Mouse (Mus musculus) CD4-positive helper T cell, adult 2 months (primary cell): ENCODE results near the gene H2-Eb2.
A peak's percentile ranks its signal among the peaks of the same experiment; 100 is the strongest.

Experiments used
- DNase-seq: peaks from one replicate; pipeline ENCODE4 v3.0.0-alpha.2; 2012; ENCODE audit warnings: low read depth, missing footprints, low spot score

H2-Eb2 gene

DNA sequence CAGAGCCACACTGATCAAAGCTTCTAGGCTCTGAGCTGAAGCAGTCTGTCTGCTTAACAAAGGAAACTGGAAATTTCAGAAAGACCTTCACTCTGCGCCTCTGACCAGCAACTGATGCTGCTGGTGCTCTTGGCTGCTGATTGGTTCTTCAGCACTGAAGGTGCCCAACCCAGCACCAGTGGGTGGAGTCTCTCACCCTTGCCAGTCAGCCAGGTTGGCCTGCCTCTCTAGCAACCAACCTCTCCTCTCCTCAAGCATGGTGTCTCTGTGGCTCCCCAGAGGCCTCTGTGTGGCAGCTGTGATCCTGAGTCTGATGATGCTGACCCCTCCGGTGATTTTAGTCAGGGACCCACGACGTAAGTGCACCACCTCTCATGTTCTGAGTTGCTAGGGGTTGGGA, at the start of gene H2-Eb2:
Gene H2-Eb2 (plus strand): TSS at position 230 of the 400 bp plus-strand sequence.
- DNase-seq = no peak

DNA sequence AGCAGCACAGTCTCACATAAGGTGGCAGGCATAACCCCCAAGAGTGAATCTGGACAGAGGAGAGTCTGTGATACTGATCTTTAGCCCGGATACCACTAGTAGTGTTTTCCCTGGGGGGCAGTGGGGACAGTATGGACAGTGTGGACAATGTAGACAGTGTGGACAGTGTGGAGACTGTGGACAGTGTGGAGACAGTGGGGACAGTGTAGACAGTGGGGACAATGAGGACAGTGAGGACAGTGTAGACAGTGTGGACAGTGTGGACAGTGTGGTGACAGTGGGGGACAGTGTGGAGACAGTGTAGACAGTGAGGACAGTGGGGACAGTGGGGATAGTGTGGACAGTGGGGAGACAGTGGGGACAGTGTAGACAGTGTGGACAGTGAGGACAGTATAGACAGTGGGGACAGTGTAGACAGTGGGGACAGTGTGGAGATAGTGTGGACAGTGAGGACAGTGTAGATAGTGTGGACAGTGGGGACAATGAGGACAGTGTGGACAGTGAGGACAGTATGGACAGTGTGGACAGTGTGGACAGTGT, 44.9 kb upstream of the H2-Eb2 start:
- DNase-seq = no peak

DNA sequence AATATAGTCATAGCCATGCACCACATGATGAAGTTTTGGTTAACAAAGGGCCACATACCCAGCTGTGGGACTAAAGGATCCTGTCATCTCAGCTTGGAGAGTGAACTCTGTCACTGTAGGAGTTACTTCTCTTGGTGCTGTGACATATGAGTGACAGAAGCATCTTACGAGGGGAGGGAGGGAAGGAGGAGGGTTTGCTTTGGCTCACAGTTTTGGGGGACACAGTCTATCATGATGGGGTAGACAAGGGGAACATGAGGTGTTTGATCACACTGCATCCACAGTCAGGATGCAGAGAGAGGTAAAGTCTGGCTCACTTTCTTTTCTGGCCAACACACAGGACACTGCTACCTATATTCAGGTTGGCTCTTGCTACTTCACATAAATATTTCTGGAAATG, 43.6 kb upstream of the H2-Eb2 start:
- DNase-seq = no peak

DNA sequence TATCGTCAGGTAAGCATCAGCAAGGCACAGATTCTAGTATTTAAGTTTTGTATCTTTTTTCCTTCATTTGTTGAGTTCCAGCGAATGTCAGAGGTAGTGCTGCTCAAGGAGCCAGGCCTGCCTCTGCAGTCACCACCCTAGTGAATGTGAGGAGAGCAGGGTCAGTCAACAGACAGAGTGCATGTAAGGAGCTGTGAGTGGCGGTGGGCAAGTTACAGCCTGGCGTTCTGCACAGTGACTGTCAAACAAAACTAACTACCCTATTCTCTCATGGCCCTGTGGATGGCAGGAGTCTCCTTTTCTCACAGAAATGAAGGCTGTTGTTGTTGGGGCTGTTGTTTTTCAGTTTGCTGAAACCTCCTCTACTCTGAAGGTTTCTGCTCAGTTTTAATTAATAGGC, 40.1 kb upstream of the H2-Eb2 start:
- DNase-seq = no peak

DNA sequence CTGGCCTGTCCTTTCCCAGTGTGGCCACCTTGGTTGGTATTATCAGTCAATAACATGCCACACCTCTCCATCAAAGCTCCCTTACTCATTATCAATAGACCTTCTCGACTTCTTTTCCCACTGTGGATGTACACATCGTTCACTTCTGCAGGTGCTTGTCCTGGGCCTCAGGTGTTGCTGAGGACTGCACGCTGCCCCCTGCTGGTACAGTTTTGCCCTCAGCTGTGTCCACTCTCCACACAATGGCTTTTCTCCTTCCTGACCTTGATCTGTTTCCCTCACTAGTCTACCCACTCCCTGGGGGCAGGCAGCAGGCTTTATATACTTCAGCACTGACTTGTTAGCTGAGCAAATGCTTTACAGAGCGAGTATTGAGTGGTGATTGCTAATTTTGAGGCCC, 39.6 kb upstream of the H2-Eb2 start:
- peak; percentile 51 for DNase-seq

DNA sequence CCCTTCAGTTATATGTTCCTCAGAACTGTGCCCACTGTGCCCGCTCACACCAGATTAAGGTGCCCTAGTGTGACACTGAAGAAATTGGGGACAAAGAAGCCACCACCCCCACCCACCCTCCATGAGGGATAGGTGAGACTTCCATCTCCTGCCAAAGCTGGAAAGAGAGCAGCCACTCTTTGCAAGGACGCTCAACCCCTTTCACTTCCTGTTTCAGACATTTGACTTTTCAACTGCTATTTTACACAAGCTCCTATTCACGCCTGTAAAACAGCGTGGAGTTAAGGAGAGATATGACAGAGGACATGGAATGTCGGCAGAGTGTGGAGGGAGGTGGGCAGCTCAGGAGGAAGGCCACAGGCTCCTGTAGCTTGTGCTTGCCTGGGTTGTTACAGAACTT, 39.0 kb upstream of the H2-Eb2 start:
- no peak for DNase-seq

DNA sequence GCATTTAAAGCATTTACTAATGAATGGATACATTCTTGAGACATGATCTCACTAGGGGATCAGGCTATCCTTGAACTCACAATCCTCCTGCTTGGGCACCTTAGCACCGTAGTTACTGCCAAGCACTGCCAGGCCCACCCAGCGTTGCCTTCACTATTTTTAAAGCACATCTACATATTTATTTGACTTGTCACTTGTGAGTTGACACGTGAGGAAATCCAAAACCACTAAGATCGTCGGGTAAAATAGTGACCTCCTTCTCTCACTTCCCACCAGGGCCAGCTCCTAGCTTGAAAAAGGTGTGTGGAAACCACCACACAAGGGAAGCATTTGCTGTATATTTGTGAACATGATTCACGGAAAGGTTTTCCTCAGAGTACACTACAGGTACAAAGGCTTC, 38.5 kb upstream of the H2-Eb2 start:
- DNase-seq = no peak

DNA sequence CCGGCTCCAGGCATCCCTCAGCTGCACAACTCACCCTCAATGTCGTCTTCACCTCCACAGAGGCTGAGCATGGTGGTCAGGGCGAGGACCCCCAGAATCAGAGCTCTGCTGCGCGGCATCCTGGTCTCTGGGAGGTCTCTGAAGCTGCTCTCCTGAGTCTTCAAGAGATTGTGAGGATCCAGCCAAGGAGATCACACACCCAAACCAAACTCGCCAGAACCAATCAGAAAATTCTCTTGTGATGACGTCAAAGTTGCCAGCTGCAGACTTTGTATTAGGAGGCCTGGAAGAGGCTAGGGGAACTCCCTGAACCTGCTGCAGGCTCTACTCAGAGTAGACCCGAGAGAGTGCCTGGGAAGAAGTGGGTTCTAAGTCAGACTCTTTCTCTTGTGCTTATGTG, 37.8 kb upstream of the H2-Eb2 start, which contains the start of gene H2-Aa:
Gene H2-Aa (minus strand): TSS at position 176 of the 400 bp plus-strand sequence.
- DNase-seq = peak; percentile 90

DNA sequence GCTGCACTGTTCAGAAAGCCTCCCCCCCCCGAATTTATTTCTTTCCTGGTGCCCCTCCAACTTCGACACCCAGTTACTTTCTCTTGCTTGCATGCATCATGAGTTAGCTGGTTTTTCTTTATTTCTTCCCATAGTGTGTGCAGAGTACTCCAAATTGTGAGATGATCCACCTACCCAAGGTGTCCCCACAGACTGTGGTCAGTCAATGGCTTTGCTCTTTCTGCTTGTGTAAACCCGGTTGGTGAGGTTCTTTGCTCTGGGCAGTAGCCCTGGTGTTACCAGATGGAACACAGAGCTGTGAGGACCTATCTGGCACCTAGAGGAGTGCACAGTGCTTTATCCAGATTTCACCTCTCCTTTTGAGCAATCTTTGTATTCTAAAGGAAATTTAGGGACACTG, 37.3 kb upstream of the H2-Eb2 start:
- DNase-seq = no peak

DNA sequence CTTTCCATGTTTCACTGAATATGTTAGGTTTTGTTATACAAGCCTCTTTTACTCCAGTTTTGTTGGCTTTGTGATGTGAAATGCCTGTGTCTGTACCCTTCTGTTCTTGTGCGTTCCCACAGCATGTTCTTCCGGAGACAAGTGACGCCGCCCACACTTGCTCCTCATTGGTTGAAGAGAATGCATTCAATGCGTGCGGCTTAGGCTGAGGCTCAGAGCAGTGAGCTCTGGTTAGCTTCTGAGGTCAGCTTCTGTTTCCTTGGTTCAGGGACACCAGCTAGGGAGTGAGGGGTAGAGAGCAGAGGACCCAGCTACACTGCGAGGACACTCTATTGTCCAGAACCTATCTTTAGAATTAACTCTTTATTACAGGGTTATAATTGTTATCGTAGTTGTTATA, 33.9 kb upstream of the H2-Eb2 start:
- peak; percentile 86 for DNase-seq

DNA sequence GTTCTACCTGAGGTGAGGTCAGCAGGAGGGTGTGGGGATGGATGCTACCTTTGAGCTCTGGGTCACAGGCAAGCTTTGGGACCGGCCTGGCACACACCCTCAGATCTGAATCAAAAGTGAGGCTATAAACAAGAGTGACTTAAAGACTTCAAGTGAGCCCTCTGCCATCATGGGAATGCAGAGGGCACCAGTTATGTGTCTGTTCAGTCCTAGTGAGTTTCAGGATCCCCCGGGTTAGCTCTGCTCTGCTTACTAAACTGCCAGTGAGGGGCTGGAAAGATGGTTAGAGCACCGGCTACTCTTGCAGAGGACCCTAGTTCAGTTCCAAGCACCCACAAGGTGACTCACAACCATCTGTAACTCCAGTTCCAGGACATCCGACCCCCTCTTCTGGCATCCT, 32.9 kb upstream of the H2-Eb2 start:
- no peak for DNase-seq

DNA sequence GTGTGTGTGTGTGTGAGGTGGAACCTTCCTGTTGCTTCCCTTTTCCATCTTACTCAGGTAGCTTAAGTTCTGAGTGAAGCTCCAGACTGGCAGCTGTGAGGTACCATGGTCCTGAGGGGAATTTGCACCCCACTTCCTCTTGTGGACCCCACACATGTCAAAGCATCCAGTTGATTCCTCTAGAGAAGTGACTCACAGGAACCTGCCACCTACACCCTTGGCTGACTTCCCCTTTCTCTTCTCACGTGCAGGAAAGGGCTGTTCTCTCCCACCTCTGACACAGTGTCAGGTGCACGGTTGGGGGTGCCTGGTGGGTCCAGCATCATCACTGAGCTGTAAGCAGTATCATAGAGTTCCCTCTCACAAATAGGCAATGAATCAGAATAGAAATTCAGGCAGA, 31.9 kb upstream of the H2-Eb2 start:
- DNase-seq = peak; percentile 53

DNA sequence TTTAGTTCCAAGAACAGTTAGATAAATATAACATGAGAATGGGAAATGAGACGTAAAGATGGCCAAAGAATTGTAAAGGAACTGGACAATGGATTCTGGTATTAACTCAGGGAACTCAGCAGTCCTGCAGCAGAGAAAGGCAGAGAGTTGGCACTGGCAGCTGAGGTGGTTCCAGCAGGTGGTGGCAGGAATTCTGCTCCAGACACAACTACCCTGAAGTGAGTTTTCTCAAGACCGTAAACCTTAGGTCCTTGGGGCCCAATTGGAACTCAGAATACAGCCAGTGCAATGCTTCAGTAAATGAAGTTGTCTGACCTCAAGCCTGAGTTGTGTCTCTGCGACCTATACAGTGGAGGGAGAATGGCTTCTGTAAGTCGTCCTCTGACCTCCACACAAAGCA, 31.2 kb upstream of the H2-Eb2 start:
- DNase-seq = no peak

DNA sequence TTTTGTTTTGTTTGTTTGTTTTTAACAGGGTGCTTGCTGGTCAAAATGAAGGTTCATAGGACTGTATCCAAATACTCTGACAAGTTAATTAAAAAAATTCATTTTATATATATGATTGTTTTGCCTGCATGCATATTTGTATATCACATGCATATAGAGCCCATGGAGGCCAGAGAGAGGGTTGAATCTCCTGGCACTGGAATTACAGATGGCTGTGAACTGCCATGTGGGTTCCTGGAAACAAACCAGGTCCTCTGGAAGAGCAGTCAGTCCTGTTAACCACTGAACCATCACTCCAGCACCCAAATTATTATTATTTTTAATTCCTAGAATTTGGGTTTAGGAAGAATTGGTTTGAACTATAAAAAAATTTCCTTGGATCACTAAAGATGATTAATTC, 30.2 kb upstream of the H2-Eb2 start:
- no peak for DNase-seq

DNA sequence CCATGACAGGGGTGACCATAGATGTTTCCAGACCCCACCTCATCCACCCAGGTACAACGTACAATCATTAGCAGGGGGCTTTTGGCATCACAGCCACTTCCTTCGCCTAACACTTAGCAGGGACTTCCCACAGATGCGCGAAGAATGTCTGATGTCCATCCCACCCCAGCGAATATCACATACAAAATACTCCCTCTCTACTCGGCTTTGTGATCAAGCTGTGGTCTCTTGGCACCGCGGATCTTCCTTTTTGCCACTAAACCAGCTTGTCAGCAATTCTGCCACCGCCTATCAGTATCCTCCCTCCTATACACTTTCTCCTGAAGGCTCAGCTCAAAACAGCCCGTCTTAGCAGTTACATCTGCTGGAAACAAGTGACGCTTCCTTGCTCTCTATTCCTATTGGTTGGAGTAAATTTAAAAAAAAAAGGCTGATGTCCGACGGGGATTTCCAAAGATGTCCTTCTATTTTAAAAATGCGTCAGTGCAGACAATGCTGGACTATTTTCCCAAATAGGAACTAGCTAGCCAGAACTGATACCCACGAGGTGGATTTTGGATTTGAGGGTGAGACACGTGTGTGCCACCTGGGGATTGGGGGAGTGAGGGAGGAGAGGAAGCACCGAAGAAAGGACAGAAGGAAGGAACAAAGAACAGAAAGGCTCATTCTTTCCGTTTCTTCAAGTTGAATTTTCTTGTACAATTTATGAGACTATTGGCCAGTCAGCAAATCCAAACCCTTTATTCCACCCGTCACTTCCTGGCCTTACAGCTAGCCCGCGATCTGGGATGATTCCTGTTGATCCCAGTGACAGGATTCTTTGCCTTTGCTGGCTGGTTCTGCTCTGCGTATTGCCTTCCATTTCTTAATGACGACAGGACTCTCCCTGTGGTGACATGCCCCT, 29.3 kb upstream of the H2-Eb2 start:
- peak; percentile 84 for DNase-seq

DNA sequence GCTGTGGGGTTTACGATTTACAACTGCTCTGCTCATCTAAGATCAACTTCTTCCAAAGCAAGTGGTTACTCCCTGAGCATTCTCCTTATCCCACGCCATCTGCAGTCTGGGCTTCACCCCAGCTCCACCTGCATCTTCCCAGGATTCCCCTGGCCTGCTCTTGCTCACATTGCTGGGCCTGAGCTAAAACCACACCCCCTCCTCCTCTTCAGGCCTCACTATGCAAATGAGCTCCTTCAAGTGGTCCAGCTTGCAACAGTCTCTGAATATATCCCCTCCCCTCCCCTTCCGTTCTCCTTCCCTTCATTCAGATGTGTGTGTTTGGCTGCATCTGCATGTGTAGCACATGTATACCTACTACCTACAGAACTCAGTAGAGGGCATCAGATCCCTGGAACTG, 26.1 kb upstream of the H2-Eb2 start:
- DNase-seq = peak; percentile 47

DNA sequence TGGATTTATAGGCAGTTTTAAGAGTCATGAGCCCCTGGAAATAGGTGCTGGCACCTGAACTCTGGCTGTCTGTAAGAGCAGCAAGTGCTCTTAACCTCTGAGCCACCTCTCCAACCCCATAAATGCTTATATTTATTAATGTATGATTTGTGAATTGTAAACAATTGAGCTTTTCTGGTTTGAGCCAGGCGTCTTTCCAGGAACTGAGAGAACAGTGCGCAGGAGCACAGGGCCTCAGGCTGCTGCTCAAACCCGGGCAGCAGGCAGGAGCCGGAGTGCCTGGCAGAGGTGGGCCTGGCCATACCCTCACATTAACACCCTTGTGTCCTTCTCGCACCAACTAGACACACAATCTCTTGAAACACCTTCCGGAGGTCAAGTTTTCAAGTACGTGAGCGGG, 25.4 kb upstream of the H2-Eb2 start:
- DNase-seq = no peak

DNA sequence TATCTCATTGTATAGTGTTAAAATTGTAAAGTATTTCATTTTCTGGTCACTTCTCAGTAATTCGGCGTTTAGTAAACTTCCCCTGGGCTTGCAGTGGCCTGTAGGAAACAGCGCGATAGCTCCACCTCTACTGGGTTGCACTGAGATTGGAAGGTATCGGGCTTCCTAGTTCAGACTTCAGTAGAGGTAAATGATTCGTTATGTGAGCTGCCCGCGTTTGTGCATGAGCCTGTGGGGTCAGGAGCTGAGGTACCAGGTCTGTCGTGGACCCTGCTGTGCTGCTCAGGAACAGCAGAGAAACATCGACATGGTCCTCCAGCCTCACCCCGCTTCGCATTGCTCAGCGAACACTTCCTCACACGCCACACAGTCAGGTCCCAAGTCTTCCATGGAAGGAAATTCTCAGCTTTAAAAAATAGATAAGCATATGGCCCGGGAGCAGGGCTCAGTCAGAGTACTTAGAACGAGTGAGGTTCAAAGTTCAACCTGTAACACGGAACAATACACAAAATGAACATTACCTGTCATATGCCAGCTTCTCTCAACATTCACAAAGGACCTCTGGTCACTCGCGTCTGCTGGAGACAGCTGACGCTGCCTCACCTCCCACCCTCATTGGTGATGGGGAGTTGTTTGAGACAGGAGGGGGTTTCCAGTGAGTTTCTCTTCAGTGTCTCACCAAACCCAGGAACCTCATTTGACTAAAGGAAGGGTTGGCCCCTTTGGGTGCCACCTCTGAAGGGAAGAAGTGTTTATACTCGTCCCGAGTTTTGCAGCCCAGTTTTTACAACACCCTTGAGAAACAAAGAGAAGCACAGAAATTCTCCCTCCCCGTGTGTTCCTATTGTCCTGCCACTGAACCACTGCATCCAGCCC, 24.5 kb upstream of the H2-Eb2 start:
- DNase-seq = peak; percentile 40

DNA sequence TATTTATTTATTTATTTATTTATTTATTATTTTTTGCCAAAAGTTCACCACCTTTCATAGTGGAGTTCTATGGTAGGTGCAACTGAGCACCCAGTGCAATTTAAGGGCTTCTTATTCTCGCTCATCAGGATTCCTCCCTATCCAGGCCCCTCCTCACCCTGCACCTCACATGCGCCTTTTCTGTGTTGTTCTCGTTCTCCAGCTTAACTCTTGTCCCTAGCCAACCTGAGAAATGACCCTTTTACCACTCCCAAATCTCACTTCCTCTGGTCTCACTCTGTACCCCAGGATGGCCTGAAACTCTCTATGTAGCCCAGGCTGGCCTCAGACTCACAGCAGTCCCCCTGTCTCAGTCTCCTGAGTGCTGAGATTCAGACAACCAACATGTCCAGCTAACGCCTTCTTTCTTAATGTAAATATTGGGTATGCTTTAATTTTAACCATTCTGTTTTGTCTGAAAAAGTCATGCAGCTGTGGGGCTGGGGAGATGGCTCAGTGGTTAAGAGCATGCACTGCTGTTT, 23.7 kb upstream of the H2-Eb2 start:
- DNase-seq = no peak

DNA sequence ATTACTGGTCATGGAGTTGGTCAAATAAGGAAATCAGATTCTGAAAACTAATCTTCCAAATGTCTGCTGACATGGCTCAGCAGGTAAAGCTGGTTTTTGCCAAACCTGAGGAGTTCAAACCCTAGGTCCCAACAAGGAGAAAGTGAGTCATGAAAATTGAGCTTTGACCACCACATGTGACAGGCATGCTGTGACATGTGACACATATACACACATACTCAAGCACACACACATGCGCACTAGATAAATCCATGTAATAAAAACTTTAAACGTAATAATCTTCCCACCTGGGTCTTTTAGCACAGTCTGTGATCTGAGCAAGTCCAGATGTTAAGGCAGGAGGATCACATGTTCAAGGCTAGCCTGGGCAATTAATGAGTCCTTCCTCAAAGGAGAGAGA, 21.7 kb upstream of the H2-Eb2 start:
- no peak for DNase-seq

DNA sequence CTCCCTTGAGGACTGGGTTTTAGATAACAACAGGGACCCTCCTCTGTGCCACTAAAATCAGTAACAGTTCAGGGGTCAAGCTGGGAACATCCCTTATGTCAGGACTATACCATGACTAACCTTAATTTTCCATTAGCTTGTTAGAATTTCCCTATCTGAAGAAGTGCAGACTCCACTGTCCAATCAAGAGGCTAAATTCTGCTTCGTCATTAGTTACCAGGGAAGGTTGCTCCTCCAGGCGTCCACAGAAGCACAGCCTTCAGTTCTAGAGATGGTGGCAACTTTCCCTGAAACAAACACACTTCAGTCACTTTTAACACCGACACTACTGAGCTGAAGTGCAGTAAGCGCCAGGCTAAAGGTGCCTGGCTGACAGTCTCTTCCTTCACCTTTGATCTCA, 20.7 kb upstream of the H2-Eb2 start:
- DNase-seq = peak; percentile 83

DNA sequence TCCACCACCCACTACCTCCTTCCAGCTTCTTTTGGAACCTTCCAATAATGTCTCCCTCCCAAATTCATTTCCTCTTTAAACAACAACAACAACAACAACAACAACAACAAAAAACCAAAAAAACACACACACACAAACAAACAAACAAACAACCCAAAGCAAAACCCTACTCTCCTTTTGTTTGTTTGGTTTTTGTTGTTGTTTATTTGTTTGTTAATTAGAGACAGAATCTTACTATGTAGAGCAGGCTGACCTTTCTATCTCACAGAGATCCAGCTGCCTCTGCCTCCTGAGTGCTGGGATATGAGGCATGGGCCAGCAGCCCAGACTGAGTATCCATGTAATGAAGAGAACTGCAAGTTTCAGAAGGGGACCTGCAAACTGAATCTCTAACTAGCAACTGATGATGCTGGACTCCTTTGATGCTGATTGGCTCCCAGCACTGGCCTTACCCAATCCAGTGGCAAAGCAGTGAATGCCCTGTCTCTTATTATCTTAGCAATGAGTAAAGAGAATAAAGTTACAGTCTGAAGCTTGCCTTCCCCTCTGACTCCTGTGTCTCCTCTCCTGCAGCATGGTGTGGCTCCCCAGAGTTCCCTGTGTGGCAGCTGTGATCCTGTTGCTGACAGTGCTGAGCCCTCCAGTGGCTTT, 20.0 kb upstream of the H2-Eb2 start, which contains the start of gene H2-Eb1:
Gene H2-Eb1 (plus strand): TSS at position 488 of the 651 bp plus-strand sequence.
- DNase-seq = peak; percentile 88
